Mouse (Mus musculus): ENCODE measurements around the gene Zfpm1. TPM values are rescaled to one million over a fixed set of nuclear protein-coding genes. Genes with fewer than 3 reads are reported as not detected.

Gene Zfpm1
- total RNA-seq, 2 experiments from 2014 or later, result 14.1 to 15.6 TPM

DNA sequence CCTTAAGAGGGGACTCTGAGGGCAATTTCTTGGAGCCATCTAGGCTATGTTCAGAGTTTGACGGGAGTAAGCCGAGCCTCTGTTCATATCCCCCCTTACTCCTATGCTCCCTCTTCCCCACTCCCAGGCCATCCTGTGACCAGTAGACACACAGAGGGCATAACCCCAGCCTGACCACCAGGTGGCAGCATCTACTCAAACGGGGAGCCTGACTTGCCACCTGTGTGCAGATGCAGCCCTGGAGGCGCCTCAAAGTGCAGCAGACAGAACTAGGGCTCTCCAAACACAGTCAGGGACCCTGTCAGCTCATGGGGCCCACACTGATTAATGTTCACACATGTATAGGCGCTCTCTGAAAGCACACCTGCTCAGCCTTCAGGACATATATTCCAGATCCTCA, 8.8 kb upstream of the Zfpm1 start:
- intact Hi-C loops (cut with DNase I), result loop anchor here (1.0 to 5.0 kb wide), 3 partner anchors 60 to 296 kb away; no protein-coding TSS in a partner anchor
- peak in 1 of 2 experiments; percentile 85 for DNase-seq (ENCODE audit: extremely low spot score in 1 of 2, low spot score in 2 of 2)

DNA sequence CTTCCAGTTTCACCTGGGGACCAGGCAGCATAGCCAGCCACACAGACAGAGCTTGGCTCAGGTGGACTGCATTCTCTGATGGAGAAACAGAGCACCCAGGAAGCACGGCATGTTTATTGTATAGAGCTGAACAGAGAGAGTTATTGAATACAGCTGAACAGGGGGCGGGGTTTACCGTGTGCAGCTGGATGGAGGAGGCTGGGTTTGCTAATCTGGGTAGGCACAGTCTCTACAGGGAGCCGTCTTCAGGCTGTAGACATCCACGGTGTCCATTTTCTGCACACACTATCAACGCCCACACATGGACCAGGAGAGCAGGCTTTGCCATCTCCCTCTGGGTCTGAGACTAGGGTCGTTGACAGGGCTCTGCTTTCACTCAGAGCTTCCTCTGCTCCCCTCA, 8.1 kb upstream of the Zfpm1 start:
- intact Hi-C loops (cut with DNase I), result loop anchor here (1.0 to 5.0 kb wide), 3 partner anchors 59 to 297 kb away; no protein-coding TSS in a partner anchor
- no peak for DNase-seq (ENCODE audit: extremely low spot score in 1 of 2, low spot score in 2 of 2)

DNA sequence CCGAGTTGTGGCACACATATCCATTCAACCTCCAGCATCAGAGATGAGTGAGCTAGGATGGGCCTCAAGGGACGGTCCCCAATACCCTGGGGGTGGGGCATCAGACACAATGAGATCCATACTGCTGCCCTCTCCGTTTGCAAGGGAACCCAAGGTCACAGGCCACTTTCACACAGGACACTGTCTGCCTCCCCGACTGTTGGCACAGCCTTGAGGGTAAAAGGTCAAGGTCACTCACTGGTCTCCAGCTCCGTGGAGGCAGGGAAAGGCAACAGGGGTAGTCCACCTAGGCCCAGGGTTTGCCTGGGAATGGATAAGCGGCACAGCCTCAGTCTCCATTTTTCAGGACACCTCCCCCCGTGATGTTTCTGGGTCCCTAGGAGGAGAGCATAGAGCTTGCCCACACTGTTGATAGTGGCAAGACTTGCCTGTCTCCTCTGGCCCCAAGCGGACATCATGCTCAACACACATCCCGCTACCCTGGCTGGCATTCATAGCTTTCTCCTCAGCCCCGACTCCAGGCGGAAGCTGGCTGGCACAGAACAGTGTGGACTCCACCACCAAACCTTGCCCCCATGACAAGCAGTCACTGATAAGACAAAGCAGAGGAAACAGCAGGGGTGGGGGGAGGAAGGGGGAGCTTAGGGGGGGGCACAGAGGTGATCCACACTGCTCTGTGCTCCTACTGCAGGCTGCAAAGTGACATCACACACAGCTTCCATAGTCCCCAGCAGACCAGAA, 7.1 kb upstream of the Zfpm1 start:
- DNase-seq (ENCODE audit: extremely low spot score in 1 of 2, low spot score in 2 of 2), result no peak
- intact Hi-C loops (cut with DNase I), result loop anchor here (5.0 kb wide), 1 partner anchor 298 kb away; no protein-coding TSS in a partner anchor

DNA sequence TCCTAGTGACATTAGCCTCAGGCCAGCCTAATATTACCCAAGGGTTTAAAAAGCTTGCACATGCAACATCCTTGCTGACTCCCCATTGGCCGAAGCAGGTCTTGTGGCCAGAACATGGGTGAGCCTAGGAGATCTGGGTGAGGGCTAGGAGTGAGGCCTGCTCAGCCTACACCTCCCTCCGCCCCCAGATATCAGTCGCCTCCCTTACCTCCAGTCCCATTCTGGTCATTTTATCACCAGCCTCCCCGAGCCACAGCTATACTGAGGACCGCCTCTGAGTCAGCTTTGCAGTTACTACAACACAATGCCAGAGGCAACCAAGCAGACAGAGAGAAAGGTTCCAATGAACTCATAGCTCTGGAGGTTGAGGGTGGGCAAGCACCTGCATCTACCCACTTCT, 5.6 kb upstream of the Zfpm1 start:
- intact Hi-C loops (cut with DNase I), result no loop called here
- DNase-seq (ENCODE audit: extremely low spot score in 1 of 2, low spot score in 2 of 2), result no peak

DNA sequence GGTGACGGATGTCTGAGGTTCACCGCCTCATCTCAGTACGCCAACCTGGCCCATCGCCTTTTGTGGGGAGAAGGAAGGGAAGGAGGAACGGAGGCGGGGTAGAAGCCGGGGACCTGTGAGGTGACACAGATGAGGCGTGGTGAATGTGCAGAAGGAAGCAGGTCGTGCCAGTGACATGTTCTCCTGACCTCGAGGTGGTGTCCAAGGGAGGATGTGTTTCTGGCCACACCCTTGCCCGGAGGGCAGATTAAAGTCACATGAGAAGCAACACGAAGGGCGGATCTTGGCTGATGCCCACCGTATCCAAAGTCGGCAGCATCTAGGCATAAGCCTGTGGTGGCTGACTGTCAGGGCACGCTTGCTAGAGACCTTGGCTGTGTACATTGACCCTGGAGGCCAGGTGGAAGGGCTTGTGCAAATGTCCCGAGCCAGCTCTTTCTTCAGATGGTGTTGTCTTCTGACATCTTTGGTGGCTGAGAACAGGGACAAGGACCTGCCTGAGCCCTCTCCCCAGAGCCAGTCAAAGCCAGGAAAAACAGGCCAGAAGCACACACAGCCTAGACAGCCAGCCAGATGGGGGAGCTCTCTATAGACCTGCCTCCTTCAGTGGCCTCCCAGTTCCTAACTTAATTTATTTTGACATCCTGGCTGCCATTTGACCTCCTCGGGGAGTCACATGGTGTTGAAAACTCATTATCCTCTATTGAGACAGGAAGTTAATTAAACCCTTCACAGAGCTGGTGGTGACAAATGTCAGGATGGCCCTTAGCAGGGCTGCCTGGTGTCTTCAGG, 4.5 kb upstream of the Zfpm1 start:
- intact Hi-C loops (cut with DNase I), result no loop called here

DNA sequence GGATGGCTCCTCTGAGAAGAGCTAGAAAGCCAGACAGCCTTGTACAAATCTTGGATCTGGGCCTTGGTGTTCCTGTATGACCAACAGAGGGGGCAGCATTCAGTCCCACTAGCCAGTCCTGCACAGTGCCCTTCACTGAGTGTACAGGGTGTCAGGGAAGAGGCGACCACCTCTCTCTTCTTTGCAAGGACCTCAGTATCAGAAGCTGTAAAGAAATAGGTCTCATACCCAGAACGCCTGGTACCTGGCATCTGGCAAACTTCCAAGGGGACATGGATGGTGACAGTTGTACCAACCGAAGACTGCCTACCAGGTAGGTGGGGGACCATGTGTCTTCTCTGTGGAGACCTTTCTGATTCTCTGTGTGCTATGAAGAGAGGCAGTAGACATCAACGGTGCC, 1.8 kb upstream of the Zfpm1 start:
- intact Hi-C loops (cut with DNase I), result no loop called here
- DNase-seq (ENCODE audit: extremely low spot score in 1 of 2, low spot score in 2 of 2), result no peak

More for the DNA sequence above, 4.5 kb upstream of the Zfpm1 start:
- no peak for DNase-seq (ENCODE audit: extremely low spot score in 1 of 2, low spot score in 2 of 2)

DNA sequence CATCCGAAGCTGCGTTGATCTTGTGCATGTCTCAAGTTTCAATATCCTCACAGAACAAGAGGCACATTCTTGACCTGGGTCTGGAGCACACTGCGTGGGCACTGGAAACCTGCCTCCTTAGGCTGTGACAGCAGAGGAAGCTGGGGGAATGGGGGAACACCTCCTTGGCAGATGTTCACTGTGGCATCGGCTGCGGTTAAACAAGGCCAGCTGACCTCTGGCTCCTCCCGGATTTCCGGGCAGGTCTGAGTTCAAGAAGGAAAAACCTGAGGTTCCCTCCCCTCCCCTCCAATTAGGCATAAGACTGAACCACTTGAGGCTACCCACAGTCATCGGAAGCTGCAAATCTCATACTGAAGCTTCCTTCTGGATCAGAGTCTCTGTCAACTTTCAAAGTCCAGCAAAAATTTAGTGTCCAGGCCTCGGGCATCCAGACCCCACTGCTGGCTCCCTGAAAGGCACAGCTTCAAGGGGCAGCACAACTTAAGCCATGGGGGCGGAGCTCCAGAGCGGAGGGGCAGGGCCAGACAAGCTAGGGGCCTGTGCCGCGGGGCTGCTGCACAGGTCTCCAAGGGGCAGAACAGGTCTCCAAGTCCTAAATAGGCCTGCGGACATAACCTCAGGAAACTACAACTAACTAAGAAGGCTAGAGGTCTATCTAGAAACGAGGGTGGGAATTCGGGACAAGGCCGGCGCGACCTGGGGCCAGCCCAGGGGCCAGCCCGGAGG, 1.2 kb upstream of the Zfpm1 start:
- intact Hi-C loops (cut with DNase I), result no loop called here
- peak in 1 of 2 experiments; percentile 55 for DNase-seq (ENCODE audit: extremely low spot score in 1 of 2, low spot score in 2 of 2)

DNA sequence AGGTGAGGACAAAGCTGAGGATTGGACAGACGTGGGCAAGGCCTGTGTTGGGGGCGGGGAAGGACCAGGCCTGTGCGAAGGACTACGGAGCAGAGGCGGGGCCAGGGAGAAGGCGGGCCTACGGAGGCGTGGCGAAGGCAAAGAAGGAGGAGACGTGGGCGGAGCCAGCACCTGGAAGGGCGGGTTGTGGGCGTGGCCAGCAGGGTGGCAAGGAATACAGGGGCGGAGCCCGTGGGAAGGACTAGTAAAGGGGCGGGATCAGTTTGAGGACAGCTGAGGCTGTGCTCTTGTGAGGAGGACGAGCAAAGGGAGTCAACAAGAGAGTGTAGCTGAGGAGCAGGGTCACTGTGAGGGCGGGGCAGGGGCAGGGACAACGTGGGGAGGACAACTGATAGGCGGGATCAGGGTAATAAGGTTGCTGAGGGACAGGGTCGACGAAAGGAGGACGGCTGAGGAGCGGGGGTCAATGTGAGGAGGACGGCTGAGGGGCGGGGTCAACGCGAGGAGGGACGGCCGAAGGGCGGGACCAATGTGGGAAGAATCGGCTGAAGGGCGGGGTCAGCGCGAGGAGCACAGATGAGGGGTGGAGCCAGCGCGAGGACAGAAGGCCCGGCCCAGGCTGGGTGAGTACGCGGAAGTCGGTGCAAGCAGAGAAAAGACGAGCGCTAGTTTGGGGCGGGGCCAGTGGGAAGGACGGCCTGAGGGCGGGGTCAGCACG, 465 bp upstream of the Zfpm1 start:
- intact Hi-C loops (cut with DNase I), result no loop called here
- peak; percentile 98 to 99 for DNase-seq (ENCODE audit: extremely low spot score in 1 of 2, low spot score in 2 of 2)

DNA sequence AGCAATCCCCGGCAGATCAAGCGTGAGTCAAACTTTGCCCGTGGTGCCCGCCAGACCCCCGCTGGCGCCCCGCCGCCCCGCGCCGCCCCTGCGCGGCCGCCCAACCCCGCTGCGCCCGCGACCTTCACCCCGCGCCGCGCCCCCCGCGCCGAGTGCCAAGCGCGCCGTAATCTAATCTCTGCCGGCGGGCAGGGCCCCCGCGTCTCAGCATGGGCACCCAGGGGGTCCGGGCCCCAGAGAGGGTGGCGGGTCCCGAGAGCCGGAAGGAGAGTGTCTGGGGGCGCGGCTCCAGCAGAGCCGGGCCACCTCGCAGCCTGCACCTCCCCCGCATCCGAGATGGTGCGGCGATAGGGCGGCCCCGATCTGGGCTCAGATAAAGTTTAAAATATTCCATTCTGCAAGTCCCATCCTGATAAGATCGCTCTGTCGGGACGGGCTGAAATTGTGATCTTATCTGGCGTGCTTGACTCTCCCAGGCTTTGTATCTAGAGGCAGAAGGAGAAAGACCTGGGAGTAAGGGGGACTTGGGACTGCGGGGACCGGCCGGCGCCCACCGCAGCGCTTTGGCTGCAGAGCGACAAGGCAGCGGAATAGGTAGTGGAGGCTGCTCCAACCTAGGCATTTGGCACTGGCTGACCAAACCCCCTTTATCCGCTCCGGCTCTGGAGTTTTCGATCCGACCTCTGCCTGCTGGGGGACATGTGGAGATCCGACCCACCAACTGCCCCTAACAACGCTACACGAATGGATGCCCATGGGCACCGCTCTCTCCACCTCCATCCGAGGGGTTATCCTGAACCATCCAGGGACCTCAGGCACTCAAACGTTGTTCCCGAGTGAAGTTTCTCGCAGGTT, 787 bp downstream of the Zfpm1 start:
- DNase-seq (ENCODE audit: extremely low spot score in 1 of 2, low spot score in 2 of 2), result peak in 1 of 2 experiments; percentile 66
- intact Hi-C loops (cut with DNase I), result no loop called here

DNA sequence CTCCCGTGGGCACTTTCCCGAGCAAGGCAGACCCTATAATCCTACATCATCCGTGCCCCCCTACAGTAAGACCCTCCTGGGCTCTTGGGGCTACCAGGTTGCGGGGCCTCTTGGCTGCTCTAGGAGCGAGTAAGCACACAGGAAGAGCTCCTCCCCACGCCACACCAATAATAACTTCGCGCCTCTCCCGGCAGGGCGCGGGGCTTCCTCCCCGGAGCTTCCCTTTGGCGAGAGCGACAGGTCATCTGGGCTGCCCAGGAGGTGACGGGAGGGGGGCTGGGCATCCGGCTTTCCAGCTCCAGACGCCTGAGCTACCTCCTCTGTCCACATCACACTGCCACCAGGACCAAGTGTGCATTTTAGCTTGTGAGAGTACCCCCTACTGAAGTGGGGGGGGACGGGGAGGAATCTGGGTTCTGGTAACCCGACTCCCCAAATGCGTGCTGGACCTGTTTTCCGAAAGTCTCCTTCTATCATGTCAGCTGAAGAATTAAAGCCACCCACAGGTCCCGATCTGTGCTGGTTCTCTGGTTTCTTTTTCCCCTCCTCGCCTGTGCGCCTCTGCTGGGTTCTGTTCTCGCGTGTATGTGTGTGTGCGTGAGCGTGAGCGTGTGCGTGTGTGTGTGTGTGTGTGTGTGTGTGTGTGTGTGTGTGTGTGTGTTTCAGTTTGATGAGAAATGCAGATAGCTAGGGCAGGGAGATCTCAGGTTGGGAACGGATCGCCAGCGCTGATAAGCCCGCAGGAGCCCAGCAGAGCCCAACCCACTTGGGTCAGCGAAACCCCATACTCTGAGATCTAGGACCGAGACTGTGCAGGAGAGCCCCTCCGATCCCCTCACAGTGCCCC, 1.6 kb downstream of the Zfpm1 start:
- peak in 1 of 2 experiments; percentile 88 for DNase-seq (ENCODE audit: extremely low spot score in 1 of 2, low spot score in 2 of 2)
- intact Hi-C loops (cut with DNase I), result no loop called here

DNA sequence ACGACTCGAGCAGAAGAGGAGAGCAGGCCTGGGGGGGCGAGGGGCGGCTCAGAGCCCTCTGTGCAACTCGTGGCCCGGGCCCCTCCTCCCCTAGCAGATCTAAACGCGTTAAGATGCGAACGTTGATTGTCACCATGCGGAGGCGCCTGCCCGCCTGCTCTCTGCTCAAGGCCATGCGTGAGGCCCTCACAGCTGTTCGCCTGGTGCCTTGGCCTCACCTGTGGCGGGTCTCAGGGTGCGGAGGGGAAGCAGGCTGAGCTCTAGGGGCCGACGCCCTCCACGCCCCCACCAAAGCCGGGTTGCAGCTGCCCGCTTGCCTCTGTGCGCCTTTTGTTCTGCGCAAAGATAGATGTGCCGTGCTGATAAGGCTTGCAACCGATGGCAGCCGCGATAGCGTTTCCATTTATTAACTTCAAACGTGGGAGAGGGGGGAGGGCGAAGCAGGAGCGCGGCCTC, 2.3 kb downstream of the Zfpm1 start:
- intact Hi-C loops (cut with DNase I), result no loop called here
- peak in 1 of 2 experiments; percentile 76 for DNase-seq (ENCODE audit: extremely low spot score in 1 of 2, low spot score in 2 of 2)

DNA sequence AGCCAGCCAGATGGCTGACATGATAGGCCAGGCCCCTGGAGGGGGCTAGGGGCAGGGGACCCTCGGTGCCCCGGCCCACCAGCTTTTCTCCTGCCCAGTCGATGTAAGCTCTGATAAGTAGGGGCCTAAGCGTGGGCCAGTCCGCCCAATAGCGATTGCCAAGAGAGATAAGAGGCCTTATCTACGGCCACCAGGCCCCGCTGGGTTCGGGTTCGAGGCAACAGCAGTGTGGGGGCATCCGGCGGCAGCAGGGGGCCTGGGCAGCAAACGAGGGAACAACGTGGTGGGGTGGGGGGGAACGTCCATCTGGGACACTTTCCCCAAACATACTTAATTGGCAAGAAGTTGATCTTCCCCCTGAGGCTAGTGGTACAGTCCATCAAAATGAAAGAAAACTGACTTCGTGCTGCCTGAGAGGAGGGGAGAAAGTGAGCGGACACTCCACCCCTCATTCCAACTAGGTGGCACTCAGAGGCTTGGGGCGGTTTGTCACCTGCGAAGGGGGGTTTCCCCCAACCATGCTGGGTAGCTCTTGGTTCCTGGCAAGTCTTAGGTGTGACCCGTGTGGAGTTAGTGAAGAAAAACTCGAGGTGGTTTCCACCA, 2.8 kb downstream of the Zfpm1 start:
- DNase-seq (ENCODE audit: extremely low spot score in 1 of 2, low spot score in 2 of 2), result no peak
- intact Hi-C loops (cut with DNase I), result no loop called here

DNA sequence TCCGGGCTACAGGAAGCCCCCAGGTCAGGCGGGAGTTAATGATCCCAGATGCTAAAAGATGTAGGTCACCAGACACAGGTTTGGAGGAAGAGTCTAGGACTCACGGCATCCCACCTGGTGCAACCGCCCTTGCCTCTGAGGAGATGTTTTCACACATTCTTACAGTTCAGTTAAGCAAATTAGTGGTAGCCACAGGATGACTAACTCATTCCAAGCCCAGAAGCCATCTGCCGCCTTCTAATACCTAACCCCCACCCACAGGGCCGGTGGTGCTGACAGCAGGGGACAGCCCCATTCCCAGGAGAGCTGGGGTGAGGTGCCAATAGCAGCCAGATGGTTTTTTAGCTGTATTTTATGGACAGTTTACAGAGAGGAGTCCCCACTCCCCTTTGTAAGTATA, 3.8 kb downstream of the Zfpm1 start:
- DNase-seq (ENCODE audit: extremely low spot score in 1 of 2, low spot score in 2 of 2), result no peak
- intact Hi-C loops (cut with DNase I), result no loop called here

DNA sequence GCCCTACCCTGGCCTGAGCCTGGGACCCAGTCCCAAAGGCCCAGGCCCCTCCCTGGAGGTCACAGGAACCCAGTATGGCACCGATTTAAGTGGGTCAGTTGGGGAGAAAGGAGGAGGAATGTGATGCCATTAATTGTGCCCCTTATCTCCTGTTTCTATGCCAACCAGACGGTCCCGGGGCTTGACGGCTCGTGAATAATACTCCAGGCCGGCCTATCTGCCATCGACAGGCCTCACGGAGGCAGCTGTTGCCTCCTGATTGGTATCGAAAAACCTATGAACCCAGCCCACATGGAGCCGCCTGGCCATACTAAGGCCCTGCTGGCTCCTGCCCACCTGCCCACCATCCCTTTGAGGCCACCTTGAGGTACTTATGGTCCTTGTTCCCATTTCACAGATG, 5.0 kb downstream of the Zfpm1 start:
- intact Hi-C loops (cut with DNase I), result no loop called here
- DNase-seq (ENCODE audit: extremely low spot score in 1 of 2, low spot score in 2 of 2), result no peak

DNA sequence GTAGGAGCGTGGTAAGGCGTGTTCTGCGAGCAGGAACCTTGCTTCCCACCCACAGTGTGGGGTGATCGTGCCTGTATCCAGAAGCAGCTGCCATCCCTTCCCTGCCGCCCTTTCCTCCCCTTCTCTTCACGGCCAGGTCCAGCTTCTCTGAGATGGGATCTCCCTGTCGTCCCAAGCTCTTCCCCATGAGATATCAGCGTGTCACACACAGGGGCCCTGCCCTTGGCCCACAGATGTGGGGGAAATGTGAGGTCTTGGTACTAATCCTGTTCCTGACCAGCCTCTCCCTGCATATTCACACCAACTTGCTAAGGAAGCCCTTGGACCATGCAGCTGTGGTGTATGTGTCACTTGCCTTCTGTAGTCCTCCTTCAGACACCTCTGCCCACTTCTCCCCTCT, 5.8 kb downstream of the Zfpm1 start:
- DNase-seq (ENCODE audit: extremely low spot score in 1 of 2, low spot score in 2 of 2), result no peak
- intact Hi-C loops (cut with DNase I), result no loop called here

DNA sequence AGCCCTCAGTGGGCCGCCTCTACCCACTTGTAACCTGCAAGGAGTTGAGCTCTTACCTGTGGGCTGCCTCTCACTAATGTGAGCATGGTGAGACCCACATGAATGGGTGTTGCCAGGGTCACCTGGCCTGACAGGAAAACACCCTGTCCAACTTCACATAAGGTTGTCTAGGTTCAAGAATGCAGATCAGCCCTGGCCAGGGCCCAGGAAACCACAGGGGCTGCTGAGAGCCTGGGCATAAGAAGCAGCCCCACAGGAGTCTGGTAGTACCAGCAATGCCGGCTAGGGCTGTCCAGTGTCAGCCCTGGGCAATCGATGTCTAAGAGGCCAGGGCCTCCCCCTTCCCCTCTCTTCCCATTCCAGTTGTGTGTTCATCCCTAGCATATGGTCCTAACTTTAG, 6.4 kb downstream of the Zfpm1 start:
- DNase-seq (ENCODE audit: extremely low spot score in 1 of 2, low spot score in 2 of 2), result no peak
- intact Hi-C loops (cut with DNase I), result no loop called here

DNA sequence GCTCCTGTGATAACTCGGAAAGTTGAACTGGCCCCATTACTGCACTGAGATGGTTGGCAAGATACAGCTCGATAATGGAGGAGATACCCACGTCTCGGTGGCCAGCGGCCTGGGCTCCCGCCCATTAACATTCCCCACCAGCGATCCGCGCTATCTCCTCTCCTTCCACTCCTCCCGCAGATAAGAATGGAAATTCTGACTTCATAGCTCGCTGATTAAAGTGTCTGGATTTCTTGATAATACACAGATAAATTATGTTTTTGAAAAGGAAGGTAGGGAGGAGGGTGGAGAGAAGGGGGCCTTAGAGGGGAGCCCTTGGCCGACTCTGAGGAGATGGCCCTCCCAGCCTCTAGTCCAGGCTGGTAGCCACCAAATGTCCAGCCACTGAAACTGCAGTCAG, 9.1 kb downstream of the Zfpm1 start:
- intact Hi-C loops (cut with DNase I), result no loop called here
- no peak for DNase-seq (ENCODE audit: extremely low spot score in 1 of 2, low spot score in 2 of 2)

Data from left cerebral cortex, postnatal 10 days (tissue).